In the genomic region with DNA sequence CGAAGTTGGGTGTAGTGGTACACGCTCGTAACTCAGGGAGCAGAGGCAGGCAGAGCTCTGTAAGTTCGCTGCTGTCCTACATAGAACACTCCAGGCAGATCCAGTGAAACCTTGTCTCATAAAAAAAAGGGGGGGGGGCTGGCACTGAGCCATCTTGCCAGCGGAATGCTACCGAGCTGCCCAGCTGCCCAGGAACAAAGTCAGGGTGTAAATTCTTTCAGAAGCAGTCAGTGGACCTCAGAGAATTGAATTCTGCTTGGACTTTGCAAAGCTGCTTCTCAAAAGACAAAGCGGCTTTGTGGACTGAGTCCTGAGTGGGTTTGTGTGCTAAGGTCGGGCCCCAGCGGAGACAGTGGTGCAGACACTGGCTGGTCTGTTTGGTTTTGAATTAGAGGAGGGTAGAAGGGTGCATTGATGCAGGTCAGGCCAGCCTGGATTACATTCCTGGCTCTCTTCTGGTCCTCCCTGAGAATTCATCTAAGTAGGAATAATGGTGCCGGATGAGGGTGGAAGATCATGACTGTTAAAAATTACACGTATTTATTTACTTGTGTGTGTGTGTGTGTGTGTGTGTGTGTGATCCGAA, we compare ENCODE assay signal across 11 mouse cellular contexts. TPM values are rescaled to one million over a fixed set of nuclear protein-coding genes. Genes with fewer than 3 reads are reported as not detected.
DNase-seq lines count a peak whose midpoint lies in the region; ATAC-seq and TF ChIP-seq lines count a peak whose summit lies in the region.
"Had no signal": no experiment of that assay in that cellular context is flagged by ENCODE, and none has a peak within 500 bp of the region (broad histone marks: within the 10 kb centered on the region; RNA-seq: fewer than 3 reads in every experiment).

No protein-coding gene starts in this region.

- DNase-seq in gastrocnemius, adult 2 months = no peak
- DNase-seq in gastrocnemius, postnatal 14 days = no peak
- DNase-seq in spleen, adult 2 months (ENCODE audit: low read depth in 1 of 2, low spot score in 2 of 2) = no peak
- DNase-seq in spleen, adult 12 weeks (ENCODE audit: low spot score) = no peak
- peak; percentile 55 for DNase-seq in kidney, postnatal 14 days
- no peak for DNase-seq in embryo, embryonic 10 days (ENCODE audit: low spot score)
- DNase-seq in ovary, postnatal 14 days (ENCODE audit: low spot score) = no peak

- no peak overlapping the region; the same call in 1 of the 2 replicates for H3K4me3 ChIP-seq in gastrocnemius, adult 2 months
- peak overlapping the region; percentile 65; the same call in 1 of the 2 replicates for H3K4me3 ChIP-seq in spleen, adult 2 months (ENCODE audit: extremely low read depth, insufficient read depth, insufficient read length)
- no peak overlapping the region for H3K4me3 ChIP-seq in intestine, embryonic 16.5 days (ENCODE audit: low read length)
- H3K4me3 ChIP-seq: forebrain, embryonic 15.5 days had no signal

- no peak for TF ChIP-seq CTCF in gastrocnemius, adult 2 months (IDR thresholded peaks at IDR 0.05)
- no peak for TF ChIP-seq CTCF in spleen, adult 2 months (IDR thresholded peaks at IDR 0.05; ENCODE audit: extremely low read depth, insufficient read depth, insufficient read length, insufficient replicate concordance)

- no peaks in the 10 kb centered on the region for H3K36me3 ChIP-seq in spleen, adult 2 months (ENCODE audit: control insufficient read depth, insufficient read depth, low read length)
- no peaks in the 10 kb centered on the region for H3K36me3 ChIP-seq in intestine, embryonic 16.5 days (ENCODE audit: control insufficient read depth, insufficient read depth, low read length)
- H3K36me3 ChIP-seq: forebrain, embryonic 15.5 days; intestine, embryonic 15.5 days had no signal

- intact Hi-C loops in gastrocnemius, adult 2 months (cut with DNase I) = no loop called here
- intact Hi-C loops in gastrocnemius, postnatal 14 days (cut with DNase I; ENCODE audit: low total_unique reads) = no loop called here

- no peak for ATAC-seq in intestine, embryonic 16.5 days
- ATAC-seq: forebrain, embryonic 15.5 days had no signal

- TF ChIP-seq POLR2A in spleen, adult 2 months (IDR thresholded peaks at IDR 0.05; ENCODE audit: low read depth, low read length) = no peak

- H3K27me3 ChIP-seq in spleen, adult 2 months (ENCODE audit: control insufficient read depth, insufficient read depth, low read length) = no peaks in the 10 kb centered on the region
- no peaks in the 10 kb centered on the region for H3K27me3 ChIP-seq in intestine, embryonic 16.5 days (replicated peaks; ENCODE audit: control insufficient read depth, insufficient read depth, low read length)
- H3K27me3 ChIP-seq: forebrain, embryonic 15.5 days; intestine, embryonic 15.5 days had no signal

- H3K4me2 ChIP-seq in intestine, embryonic 16.5 days (ENCODE audit: low read depth, low read length) = no peak overlapping the region
- H3K4me2 ChIP-seq: forebrain, embryonic 15.5 days had no signal

- peak overlapping the region; percentile 87 for H3K27ac ChIP-seq in gastrocnemius, adult 2 months
- peak overlapping the region; percentile 98; the same call in 1 of the 2 replicates for H3K27ac ChIP-seq in spleen, adult 2 months (ENCODE audit: insufficient read depth, low read length)
- H3K27ac ChIP-seq in intestine, embryonic 16.5 days (ENCODE audit: low read length) = no peak overlapping the region
- H3K27ac ChIP-seq: forebrain, embryonic 15.5 days had no signal

- 86% methylated on average over 12 of the region's 12 CpGs for WGBS in spleen, adult 2 months
- 74% methylated on average over 12 of the region's 12 CpGs for WGBS in intestine, embryonic 16.5 days

- peaks cover 15% of the 10 kb centered on the region; the same call in 1 of the 2 replicates for H3K4me1 ChIP-seq in spleen, adult 2 months (ENCODE audit: control insufficient read depth, insufficient read depth, insufficient read length)
- H3K4me1 ChIP-seq in intestine, embryonic 16.5 days (ENCODE audit: control insufficient read depth, insufficient read depth, low read length) = peaks cover 8% of the 10 kb centered on the region; the same call in 1 of the 2 replicates

- no peaks in the 10 kb centered on the region for H3K9me3 ChIP-seq in intestine, embryonic 16.5 days (ENCODE audit: control insufficient read depth, low read length)
- H3K9me3 ChIP-seq: forebrain, embryonic 15.5 days; intestine, embryonic 15.5 days had no signal

- H3K9ac ChIP-seq in intestine, embryonic 16.5 days (ENCODE audit: low read depth, low read length) = no peak overlapping the region
- H3K9ac ChIP-seq: forebrain, embryonic 15.5 days had no signal

RNA-seq across cellular contexts. Expression of a gene that starts 0.8 kb away (rescaled TPM):
- 1 to 10 TPM; 6.8 to 9.7 TPM for total RNA-seq in gastrocnemius, adult 2 months (2021)
- total RNA-seq in gastrocnemius, postnatal 14 days (2021) = 10 to 100 TPM; 11.5 to 15.4 TPM
- 130 and 135 TPM in 2 replicates for polyA plus RNA-seq in spleen, adult 2 months (2012; rRNA removed)
- 33.1 and 35.2 TPM in 2 replicates for polyA plus RNA-seq in intestine, embryonic 16.5 days (2015; fragmentation: Nextera tagmentation; extraction: Ambion mirVana)

RNA-seq across cellular contexts. Expression of a gene that starts 21.9 kb away (rescaled TPM):
- total RNA-seq in gastrocnemius, adult 2 months (2021) = under 1 TPM; 0.59 to 0.99 TPM
- under 1 TPM; 0.78 to 0.98 TPM for total RNA-seq in gastrocnemius, postnatal 14 days (2021)
- 0.52 and 0.55 TPM in 2 replicates for polyA plus RNA-seq in spleen, adult 2 months (2012; rRNA removed)
- polyA plus RNA-seq in intestine, embryonic 16.5 days (2015; fragmentation: Nextera tagmentation; extraction: Ambion mirVana) = 0.32 and 0.42 TPM in 2 replicates
- polyA plus RNA-seq: heart, embryonic 11.5 days had no signal

RNA-seq across cellular contexts. Expression of a gene that starts 54.9 kb away (rescaled TPM):
- total RNA-seq in gastrocnemius, adult 2 months (2021) = 1 to 10 TPM; 7.7 to 9.8 TPM
- total RNA-seq in gastrocnemius, postnatal 14 days (2021) = 1 to 10 TPM; 4.7 to 8.6 TPM
- 12.2 and 12.9 TPM in 2 replicates for polyA plus RNA-seq in spleen, adult 2 months (2012; rRNA removed)
- polyA plus RNA-seq in intestine, embryonic 16.5 days (2015; fragmentation: Nextera tagmentation; extraction: Ambion mirVana) = 15.6 and 15.8 TPM in 2 replicates

RNA-seq across cellular contexts. Expression of a gene that starts 54.9 kb away (rescaled TPM):
- total RNA-seq in gastrocnemius, adult 2 months (2021) = 10 to 100 TPM; 56.1 to 98.6 TPM
- total RNA-seq in gastrocnemius, postnatal 14 days (2021) = 10 to 100 TPM; 40.8 to 46.7 TPM
- polyA plus RNA-seq in spleen, adult 2 months (2012; rRNA removed) = 5.5 and 5.9 TPM in 2 replicates
- 41.1 and 44.0 TPM in 2 replicates for polyA plus RNA-seq in intestine, embryonic 16.5 days (2015; fragmentation: Nextera tagmentation; extraction: Ambion mirVana)
